Mouse (Mus musculus): ENCODE measurements at regions not wholly inside any gene's neighbourhood (a gene's known extent, or its start where the extent isn't known, plus 50 kb on each side); places are given as distances from the start of the nearest gene placed in this dataset.

DNA sequence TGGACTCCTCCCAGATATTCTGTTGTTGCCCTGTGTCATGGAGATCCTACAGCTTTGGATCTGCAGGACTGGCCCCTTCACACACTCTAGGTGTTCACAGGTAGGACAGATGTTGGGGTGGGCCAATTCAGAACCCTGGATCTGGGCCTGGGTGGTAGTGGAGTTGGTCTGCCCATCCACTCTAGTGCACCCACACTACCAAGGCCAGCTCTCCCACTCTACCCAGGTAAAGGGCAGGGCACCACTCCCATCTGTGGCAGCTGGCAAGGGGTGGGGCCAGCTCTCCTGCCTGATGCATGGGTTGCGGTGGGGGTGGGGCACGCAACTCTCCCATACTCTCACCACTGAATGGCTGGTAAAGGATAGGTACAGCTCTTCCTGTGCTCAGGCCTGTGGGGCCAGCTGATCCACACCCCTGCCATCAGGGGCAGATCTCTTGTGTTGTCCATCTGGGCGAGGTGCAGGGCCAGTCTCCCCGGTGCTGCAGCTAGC is 76.5 kb downstream of the Gja1 start:
- TF ChIP-seq CTCF (IDR thresholded peaks at IDR 0.05; ENCODE audit: extremely low read depth, insufficient read depth, low read length) (no peak), POLR2A (IDR thresholded peaks at IDR 0.05; ENCODE audit: extremely low read depth, insufficient read depth, low read length) (no peak)
